Mouse (Mus musculus) thymus, postnatal 14 days (tissue): Measurements from ENCODE around the gene Gm3755.
"Not testable (repeated sequence)": the region's sequence is repeated elsewhere in the genome, so short reads cannot be mapped to it uniquely, and the experiment has no call there.

Experiments used
- DNase-seq: peaks from one replicate; pipeline ENCODE4 v3.0.0; 2021

Gm3755 gene

GRCm38 (mm10) chr14:7450817-7451216 lies at the start of gene Gm3755:
Gm3755 (minus strand) TSS chr14:7450917.
- not testable (repeated sequence) for DNase-seq

DNA sequence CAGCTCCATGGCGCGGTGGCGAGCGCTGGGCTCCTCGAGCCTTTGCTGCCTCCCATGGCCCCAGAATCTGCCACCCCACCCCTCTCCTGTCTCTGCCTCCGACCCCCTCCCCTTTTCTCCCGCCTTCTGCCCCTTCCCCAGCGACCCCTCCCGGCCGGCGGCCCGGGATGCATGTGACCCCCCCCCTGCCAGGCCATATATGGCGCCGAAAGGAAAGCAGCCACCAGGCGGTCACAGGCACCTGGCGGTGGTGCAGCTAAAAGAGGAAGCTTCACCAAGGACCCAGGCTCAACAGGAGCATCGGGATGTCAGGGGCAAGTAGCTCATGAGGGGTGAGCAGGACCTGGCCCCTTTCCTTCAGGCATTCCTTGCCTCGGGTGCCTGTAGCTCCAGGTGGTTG lies 38.0 kb upstream of the Gm3755 start:
- DNase-seq = not testable (repeated sequence)

DNA sequence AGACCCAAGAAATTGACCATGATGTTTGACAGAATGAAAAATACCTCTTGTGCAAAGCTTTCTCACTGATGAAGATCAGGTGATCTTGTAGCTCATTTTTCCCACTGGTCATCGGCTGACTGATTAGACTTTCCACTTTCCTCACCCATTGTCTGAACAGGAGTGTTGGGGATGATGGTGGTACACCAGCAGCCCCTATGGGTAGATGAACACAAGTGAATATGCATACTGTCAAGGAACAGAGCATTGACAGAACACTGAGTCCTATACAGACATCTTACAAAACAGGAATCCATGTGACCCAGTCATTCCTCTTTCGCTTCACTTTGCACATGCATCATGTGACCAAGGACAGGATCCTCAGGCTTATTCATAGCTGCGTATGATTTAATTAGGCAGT lies 32.9 kb upstream of the Gm3755 start, which contains the start of gene Gm3752:
Gene Gm3752 (minus strand): TSS at position 101 of the 400 bp plus-strand sequence.
- DNase-seq = not testable (repeated sequence)

DNA sequence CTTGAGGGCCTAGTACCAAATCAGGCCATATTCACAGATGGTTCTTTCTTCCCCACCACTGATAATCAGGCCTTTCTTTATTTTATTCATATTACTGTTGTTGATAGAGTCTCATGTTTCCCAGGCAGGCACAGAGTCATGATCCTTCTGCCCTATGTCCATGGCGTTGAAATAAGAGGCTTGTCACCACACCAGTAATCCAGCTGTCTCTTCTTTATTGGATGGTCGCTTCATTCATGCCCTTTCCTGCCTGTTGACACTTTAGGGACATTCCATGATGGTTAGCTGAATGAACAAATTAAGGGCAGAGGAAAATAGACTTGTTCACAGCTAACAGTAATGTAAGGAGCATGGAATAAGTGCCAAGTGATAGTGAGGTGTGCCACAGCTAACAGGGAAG lies 28.2 kb downstream of the Gm3755 start:
- DNase-seq = not testable (repeated sequence)
